Mouse (Mus musculus): ENCODE measurements at regions not wholly inside any gene's neighbourhood (a gene's known extent, or its start where the extent isn't known, plus 50 kb on each side); places are given as distances from the start of the nearest gene placed in this dataset.

GRCm38 (mm10) chr5:18089956-18090355 lies 127.6 kb downstream of the Gnat3 start:
- H3K9me3 ChIP-seq (ENCODE audit: control insufficient read depth, low read length), result no peaks in the 10 kb centered on the region
- H3K36me3 ChIP-seq (ENCODE audit: control insufficient read depth, insufficient read depth, low read length), result no peaks in the 10 kb centered on the region
- no peak overlapping the region for H3K9ac ChIP-seq (ENCODE audit: low read depth, low read length, severe bottlenecking)
- 0 out of 2 replicates have a peak, but pooled peaks cover 3% of the 10 kb centered on the region for H3K4me1 ChIP-seq (ENCODE audit: control insufficient read depth, insufficient read depth, low read length)
- H3K4me3 ChIP-seq (replicated peaks; ENCODE audit: low read length), result no peak overlapping the region
- no peak overlapping the region for H3K4me2 ChIP-seq (replicated peaks; ENCODE audit: low read depth, low read length, severe bottlenecking)
- DNase-seq (ENCODE audit: low spot score) (no peak), ATAC-seq (ENCODE audit: low FRiP score, low read depth) (no peak)
- no peak overlapping the region for H3K27ac ChIP-seq (replicated peaks; ENCODE audit: low read depth, low read length)
- no peak for TF ChIP-seq POLR2A (IDR thresholded peaks at IDR 0.05; ENCODE audit: borderline replicate concordance, extremely low read depth, insufficient read depth, insufficient read length)
- H3K27me3 ChIP-seq (ENCODE audit: control insufficient read depth, insufficient read depth, low read length), result no peaks in the 10 kb centered on the region
- 23% methylated on average over 2 of the region's 2 CpGs for WGBS

- no peak overlapping the region for H3K9ac ChIP-seq (ENCODE audit: low read depth, low read length, severe bottlenecking)
- no peaks in the 10 kb centered on the region for H3K4me1 ChIP-seq (ENCODE audit: control insufficient read depth, insufficient read depth, low read length)
- ATAC-seq (ENCODE audit: low FRiP score, low read depth), result no peak
- no peak overlapping the region for H3K4me2 ChIP-seq (replicated peaks; ENCODE audit: low read depth, low read length, severe bottlenecking)
- TF ChIP-seq POLR2A (IDR thresholded peaks at IDR 0.05; ENCODE audit: borderline replicate concordance, extremely low read depth, insufficient read depth, insufficient read length), result no peak
- H3K4me3 ChIP-seq (replicated peaks; ENCODE audit: low read length), result no peak overlapping the region
- H3K27me3 ChIP-seq (ENCODE audit: control insufficient read depth, insufficient read depth, low read length), result no peaks in the 10 kb centered on the region
- no peak overlapping the region for H3K27ac ChIP-seq (replicated peaks; ENCODE audit: low read depth, low read length)
- WGBS, result 9% methylated on average over 3 of the region's 3 CpGs
- DNase-seq (ENCODE audit: low spot score), result no peak
- H3K9me3 ChIP-seq (ENCODE audit: control insufficient read depth, low read length), result no peaks in the 10 kb centered on the region
- no peaks in the 10 kb centered on the region for H3K36me3 ChIP-seq (ENCODE audit: control insufficient read depth, insufficient read depth, low read length)
These were observed 152.7 kb downstream of the Gnat3 start for GRCm38 (mm10) chr5:18114905-18115689.

- Histone ChIP-seq H3K4me3 (replicated peaks; ENCODE audit: low read length) (no peak overlapping the region), H3K9ac (ENCODE audit: low read depth, low read length, severe bottlenecking) (no peak overlapping the region), H3K27me3 (ENCODE audit: control insufficient read depth, insufficient read depth, low read length) (no peaks in the 10 kb centered on the region), H3K4me2 (replicated peaks; ENCODE audit: low read depth, low read length, severe bottlenecking) (no peak overlapping the region), H3K36me3 (ENCODE audit: control insufficient read depth, insufficient read depth, low read length) (no peaks in the 10 kb centered on the region), H3K9me3 (ENCODE audit: control insufficient read depth, low read length) (no peaks in the 10 kb centered on the region), H3K4me1 (ENCODE audit: control insufficient read depth, insufficient read depth, low read length) (peaks cover 6% of the 10 kb centered on the region; the same call in 1 of the 2 replicates), H3K27ac (replicated peaks; ENCODE audit: low read depth, low read length) (no peak overlapping the region)
- DNase-seq (ENCODE audit: low spot score), result no peak
- 50% methylated on average over 7 of the region's 7 CpGs for WGBS
- no peak for ATAC-seq (ENCODE audit: low FRiP score, low read depth)
- TF ChIP-seq POLR2A (IDR thresholded peaks at IDR 0.05; ENCODE audit: borderline replicate concordance, extremely low read depth, insufficient read depth, insufficient read length), result no peak
These were observed 173.7 kb downstream of the Gnat3 start for GRCm38 (mm10) chr5:18135794-18136678.

GRCm38 (mm10) chr5:18137450-18138061 lies 175.2 kb downstream of the Gnat3 start:
- H3K4me2 ChIP-seq (replicated peaks; ENCODE audit: low read depth, low read length, severe bottlenecking), result no peak overlapping the region

GRCm38 (mm10) chr5:18152241-18152640 lies 189.9 kb downstream of the Gnat3 start:
- Histone ChIP-seq H3K27ac (replicated peaks; ENCODE audit: low read depth, low read length) (no peak overlapping the region), H3K4me2 (replicated peaks; ENCODE audit: low read depth, low read length, severe bottlenecking) (no peak overlapping the region), H3K27me3 (ENCODE audit: control insufficient read depth, insufficient read depth, low read length) (no peaks in the 10 kb centered on the region), H3K9ac (ENCODE audit: low read depth, low read length, severe bottlenecking) (no peak overlapping the region), H3K4me1 (ENCODE audit: control insufficient read depth, insufficient read depth, low read length) (no peaks in the 10 kb centered on the region), H3K4me3 (replicated peaks; ENCODE audit: low read length) (no peak overlapping the region), H3K9me3 (ENCODE audit: control insufficient read depth, low read length) (no peaks in the 10 kb centered on the region), H3K36me3 (ENCODE audit: control insufficient read depth, insufficient read depth, low read length) (no peaks in the 10 kb centered on the region)
- ATAC-seq (ENCODE audit: low FRiP score, low read depth) (no peak), DNase-seq (ENCODE audit: low spot score) (no peak)
- no peak for TF ChIP-seq POLR2A (IDR thresholded peaks at IDR 0.05; ENCODE audit: borderline replicate concordance, extremely low read depth, insufficient read depth, insufficient read length)
- 81% methylated on average over 1 of the region's 1 CpGs for WGBS

More at GRCm38 (mm10) chr5:18137450-18138061, 175.2 kb downstream of the Gnat3 start:
- H3K4me1 ChIP-seq (ENCODE audit: control insufficient read depth, insufficient read depth, low read length), result peaks cover 6% of the 10 kb centered on the region; the same call in 1 of the 2 replicates
- H3K9me3 ChIP-seq (ENCODE audit: control insufficient read depth, low read length), result no peaks in the 10 kb centered on the region
- no peak overlapping the region for H3K4me3 ChIP-seq (replicated peaks; ENCODE audit: low read length)
- no peak overlapping the region for H3K9ac ChIP-seq (ENCODE audit: low read depth, low read length, severe bottlenecking)
- DNase-seq (ENCODE audit: low spot score) (peak; percentile 57), ATAC-seq (ENCODE audit: low FRiP score, low read depth) (no peak)
- 38% methylated on average over 4 of the region's 4 CpGs for WGBS
- no peak overlapping the region for H3K27ac ChIP-seq (replicated peaks; ENCODE audit: low read depth, low read length)
- H3K27me3 ChIP-seq (ENCODE audit: control insufficient read depth, insufficient read depth, low read length), result no peaks in the 10 kb centered on the region
- TF ChIP-seq POLR2A (IDR thresholded peaks at IDR 0.05; ENCODE audit: borderline replicate concordance, extremely low read depth, insufficient read depth, insufficient read length), result no peak
- no peaks in the 10 kb centered on the region for H3K36me3 ChIP-seq (ENCODE audit: control insufficient read depth, insufficient read depth, low read length)
